Mouse (Mus musculus) inflammation-experienced regulatory T-cells, adult 6 months (primary cell): Measurements from ENCODE around the gene Kcna6. TPM values are rescaled to one million over a fixed set of nuclear protein-coding genes. Genes with fewer than 3 reads are reported as not detected.

ENCODE experiments used
- ATAC-seq: one replicate; pipeline ENCODE4 v1.8.0; 2017
- polyA plus RNA-seq, 3 experiments: library from polyadenylated mRNA; unstranded; fragments of 100-300 nt; shearing (Covaris generic); gene quantifications; one replicate each; pipeline ENCODE4 v1.2.1; 2017

The Kcna6 gene
- polyA plus RNA-seq = not detected

DNA sequence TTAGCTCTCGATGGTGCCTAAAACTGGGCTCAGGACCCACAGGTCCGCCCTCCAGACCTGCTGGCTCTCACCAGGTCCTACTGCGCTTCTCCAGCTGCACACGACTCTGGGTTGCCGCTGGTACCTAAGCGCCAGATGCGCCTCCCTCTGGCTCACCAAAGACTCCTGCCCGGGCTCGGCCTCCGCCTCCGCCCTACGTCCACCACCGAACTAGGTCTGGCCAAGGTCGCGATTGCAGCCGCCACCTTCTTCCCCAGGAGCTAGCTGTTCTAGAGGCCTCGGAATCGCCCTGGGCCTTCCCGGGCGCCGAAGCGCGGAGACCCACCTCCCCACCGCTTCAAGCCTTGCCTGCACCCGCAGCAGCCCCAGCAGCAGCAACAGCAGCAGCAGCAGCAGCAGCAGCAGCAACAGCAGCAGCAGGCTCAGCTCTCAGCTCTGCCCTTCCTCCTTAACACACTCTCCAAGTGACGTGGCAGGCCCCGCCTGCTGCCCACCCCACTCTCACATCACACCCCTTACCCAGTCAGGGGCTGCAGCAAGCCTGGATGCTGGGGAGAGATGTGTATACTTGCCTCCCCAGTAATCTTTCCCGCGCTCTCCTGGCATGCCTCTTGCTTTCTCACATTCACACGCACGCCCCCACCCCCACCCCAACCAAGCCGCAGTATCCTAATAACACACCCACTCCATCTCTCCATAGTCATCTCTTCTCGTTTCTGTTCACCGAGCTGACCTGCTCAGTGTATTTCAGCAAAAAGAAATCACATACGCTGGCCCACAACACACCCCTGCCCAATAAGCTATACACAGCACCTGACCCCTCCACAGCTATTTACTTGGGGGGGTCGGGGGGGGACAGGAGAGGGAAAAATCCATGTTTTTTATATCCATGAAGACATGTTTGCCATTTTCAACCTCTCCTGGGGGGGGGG lies at the start of gene Kcna6:
Gene Kcna6, minus strand, starts transcription at position 464 of the 932 bp plus-strand sequence.
- no peak for ATAC-seq

DNA sequence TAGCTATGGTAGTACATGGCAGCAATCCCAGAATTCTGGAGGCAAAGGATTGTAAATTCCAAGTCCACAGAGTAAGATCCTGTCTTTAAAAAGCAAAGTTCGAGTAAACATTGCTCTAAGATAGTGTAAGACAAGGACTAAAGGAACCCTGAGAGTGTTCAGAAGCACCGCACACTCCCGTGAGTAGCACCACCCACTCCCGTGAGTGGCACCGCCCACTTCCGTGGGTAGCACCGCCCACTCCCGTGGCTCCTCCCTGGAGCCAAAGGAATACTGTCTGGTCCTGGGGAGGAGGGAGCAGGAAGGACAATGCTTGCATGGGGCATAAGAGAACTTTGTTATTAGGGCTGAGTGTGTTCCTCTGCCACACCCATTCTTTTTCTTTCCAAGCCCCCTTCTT lies 48.4 kb upstream of the Kcna6 start:
- no peak for ATAC-seq

DNA sequence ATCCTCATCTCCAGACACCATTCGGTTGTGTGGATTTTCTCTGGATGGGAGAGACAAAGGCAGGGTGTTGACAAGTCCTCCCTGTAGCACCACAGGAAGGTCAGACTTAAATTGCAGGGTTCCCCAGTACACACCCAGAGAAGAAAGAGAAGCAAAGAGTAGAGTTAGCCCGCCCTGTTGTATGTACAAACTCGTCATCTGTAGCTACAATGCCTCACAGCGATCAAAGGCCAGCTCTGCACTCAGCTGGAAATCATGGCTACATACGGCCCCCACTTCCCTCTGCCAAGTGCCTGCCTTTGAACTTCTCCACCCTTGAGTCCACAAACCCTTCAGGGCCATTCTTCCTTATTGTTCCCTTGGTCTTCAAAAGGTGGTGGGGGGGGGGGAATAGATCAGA lies 43.7 kb upstream of the Kcna6 start:
- ATAC-seq = no peak

DNA sequence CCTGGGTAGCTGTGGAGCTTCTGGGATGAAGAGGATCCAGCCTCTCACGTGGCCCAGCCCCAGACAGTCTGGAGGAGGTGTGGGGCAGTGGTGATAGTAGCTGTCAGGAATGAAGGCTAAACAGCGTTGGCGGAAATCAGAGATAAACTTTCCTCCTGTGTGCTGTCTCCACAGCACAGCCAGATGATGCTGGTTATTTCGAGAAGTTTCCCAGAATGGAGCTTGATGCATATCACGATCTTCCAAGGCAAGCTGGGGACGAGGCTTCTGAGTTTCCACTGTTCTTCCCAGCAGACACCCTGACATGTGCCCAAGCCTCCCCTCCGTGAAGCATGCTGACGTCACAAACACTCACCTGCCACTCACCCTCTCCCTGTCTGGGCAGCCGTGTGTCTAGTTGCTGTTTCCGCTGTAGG lies 43.2 kb upstream of the Kcna6 start:
- ATAC-seq = no peak

DNA sequence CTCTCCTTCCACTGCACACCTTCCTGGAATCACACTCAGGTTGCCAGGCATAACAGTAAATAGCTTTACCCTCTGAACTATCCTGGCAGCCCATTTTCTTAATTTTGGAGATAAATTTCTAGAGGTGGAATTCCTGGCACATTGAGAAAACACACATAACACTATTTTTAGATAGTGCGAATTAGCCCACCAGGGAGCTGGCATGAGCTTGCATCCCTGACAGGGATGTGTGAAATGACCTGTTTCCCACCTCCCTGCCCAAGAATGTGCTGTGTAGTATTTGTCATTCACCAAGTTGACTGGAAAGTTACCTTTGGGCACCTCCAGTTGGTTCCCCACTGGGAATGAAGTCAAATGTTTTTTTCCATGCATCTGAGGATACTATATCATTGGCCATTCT lies 42.6 kb upstream of the Kcna6 start:
- no peak for ATAC-seq

DNA sequence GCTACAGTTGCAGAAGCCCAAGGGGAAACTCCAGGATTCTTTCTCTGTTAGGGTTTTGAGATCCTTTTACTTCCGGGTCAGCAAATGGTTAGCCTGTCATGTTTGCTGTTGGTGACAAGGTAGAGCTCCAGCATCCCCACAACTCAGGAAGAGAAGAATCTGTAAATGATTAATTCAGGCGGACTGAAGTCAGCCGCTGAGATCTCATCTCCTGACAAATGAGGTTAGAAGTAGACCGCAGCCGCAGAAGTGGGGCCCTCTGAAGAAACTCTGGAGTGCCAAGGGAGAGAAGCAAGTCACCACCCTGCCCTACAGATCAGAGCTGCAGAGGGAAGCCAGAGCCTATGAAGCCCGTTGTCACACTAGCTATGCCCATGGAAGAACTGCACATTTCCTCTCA lies 37.4 kb upstream of the Kcna6 start:
- ATAC-seq = no peak

DNA sequence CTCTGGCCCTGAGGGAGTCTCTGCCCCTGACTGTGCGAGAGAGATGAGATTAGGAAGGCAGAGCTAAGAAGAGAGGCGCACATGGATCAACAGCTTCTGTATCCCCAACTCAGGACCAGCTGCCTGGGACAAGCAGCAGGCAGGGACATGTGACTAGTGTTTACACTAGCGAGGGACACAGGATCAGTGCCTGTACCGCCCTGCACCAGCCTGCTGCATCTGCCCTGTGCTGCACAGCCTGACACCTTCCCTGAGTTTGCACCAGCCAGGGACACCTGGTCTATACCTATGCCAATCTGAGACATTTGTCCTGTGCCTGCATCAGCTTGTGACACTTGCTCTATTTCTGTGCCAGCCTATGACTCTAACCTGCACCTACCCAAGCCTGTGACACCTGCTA lies 33.4 kb upstream of the Kcna6 start:
- ATAC-seq = no peak

DNA sequence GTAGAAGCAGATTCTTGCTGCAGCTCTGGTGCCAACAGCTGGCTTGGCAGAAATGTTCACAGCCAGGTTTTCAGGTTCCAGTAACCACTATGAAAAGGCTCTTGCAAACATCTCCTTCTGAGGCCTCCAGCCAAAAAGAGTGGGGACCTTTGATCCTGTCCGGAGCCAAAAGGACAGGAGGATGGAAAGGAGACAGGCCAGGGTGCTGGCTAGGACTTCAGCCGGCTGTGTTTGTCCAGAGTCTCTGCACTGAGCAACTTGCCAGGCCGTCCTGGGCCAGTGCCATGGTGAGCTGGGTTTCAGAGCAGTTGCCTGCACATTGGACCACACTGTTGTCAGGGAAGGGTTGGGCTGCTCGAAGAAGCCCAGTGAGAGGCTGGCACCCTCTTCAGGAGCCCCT lies 31.9 kb upstream of the Kcna6 start:
- ATAC-seq = no peak

DNA sequence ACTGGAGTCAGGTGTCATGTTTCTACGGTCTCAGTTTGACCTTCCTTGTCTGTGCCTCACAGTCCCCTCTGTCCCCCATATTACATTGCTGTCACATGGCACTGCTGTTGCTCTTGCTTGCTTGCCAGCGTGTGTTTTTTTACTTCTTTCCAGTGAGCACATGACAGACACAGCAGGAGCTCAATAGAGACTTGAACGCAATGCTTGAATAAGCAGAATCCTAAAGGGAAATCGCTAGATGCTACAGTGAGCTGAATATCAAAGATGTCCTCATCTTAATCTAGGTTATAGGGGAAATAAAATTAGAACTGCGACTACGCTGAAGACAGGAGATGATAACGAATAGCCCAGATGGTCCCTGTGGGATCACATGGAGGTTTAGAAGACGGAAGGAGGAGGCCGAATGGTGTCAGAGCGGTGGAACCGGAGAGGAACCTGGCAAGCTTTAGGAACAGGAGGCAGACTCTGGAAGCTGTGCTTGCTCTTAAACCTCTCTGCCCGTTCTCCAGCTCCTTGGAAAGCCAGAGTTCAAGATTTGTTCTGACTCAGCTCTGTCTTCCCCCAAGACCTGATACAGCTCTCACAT lies 29.8 kb upstream of the Kcna6 start:
- no peak for ATAC-seq

DNA sequence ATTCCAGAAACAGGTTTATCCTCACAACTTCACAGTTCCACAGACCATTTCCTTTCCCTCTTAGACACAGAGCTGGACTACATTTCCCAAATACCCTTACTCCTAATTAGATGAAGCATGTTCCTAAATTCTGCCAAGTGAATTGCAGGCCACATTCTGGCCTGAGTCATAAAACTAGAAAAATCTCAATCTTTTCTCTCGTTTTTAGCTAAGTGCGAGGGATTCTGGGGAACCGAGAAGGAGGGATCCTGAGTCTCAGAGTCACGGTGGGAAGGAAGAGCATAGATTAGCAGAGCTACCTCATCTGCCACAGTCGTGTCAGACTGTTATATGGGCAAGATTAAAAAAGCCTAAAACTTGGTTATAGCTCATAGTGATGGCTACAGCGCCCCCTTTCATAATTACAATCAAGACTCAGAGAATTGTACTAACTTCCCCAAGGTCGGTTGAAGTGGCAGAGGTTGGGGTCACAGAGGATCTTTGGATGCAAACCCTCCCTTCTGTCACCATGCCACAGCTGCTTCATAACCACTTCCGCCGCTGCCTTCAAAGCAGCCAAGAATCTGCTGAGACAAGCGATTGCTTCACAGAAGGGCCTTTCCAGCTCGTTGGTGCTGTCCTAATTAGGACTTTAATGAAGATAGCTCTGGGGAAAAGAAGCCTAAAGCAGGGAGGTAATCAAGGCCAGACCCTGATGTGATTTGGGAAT lies 28.6 kb upstream of the Kcna6 start:
- ATAC-seq = peak; percentile 77

DNA sequence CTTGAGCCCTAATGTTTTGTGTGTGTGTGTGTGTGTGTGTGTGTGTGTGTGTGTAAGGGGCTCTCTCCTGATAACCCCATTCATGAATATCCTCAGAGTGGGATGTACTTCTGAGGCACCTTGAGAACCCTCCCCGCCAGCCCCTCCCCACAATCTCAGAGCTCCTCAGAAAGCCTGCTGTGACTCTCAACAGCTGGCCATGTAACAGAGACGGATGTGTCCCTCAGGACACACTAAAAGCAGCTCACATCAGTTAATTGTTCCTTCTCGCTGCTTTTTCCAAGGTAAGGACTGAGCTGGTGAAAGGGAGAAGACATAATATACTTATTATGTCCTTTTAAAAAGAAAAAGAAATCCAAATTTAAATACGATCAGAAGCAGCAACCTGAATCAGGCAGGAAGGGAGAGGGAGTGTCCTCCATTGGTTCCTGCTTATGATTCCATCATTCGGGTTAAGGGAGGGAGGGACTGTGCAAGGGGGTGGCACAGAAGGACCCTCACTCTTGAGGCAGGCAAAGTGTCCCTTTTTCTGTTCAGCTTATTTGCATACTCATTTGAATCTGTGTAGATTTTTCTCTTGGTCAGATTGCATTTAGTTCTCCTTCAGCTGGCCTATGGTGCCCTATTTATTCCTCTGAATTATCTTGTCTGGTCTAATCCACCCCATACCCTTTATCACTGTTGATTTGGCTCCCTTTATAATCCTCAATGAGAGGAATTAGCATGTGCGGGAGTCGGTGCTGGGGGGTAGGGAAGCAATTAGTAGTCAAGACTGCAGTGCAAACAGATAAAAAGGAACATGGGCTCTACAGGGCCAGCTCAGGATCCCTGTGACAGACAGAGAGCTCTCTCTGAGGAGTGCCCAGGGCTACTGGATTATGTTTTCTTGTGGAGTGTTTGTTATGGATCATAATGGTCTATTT lies 27.4 kb upstream of the Kcna6 start:
- ATAC-seq = no peak

DNA sequence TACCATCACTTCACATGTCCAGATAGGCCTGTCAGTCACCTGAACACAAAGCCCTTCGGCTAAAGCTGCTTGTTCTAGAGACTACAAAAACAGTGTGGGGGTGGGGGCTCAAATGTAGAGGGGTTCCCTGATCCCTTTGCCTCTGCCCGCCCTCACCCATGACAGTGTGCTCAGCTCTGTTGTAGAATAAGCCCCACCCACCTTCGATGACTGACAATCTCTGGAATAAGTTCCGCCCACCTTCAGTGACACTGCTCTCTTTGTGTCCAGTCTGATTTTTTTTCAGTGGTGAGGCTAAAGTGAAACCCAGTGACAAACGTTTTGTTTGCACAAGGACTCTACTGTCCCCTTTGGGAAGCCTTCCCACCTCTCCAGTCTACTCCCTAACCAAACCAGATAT lies 26.1 kb upstream of the Kcna6 start:
- ATAC-seq = no peak

DNA sequence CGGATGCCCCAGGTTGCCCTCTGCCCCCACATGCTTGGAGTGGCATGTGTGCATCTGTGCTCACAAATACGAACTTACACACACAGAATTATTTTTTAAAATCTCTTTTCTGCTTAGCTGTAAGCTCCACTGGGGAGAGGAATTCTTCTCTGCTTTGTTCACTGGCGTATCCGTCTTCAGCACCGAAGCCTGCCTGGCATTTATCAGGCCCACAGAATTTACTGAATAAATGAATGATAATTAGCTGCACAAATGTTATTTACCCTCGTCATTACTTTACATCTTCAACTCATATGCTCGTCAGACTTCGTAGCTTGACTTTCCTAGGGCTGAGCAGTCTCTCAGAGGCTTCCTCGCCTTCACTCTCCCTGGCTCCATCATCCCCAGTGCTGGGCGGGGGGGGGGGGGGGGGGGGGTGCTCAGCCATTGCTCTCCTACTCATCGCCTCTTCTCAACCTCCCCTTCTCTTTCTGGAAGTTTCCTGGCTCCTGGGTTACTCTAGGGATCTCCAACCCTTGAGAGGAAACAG lies 24.2 kb upstream of the Kcna6 start:
- ATAC-seq = no peak

DNA sequence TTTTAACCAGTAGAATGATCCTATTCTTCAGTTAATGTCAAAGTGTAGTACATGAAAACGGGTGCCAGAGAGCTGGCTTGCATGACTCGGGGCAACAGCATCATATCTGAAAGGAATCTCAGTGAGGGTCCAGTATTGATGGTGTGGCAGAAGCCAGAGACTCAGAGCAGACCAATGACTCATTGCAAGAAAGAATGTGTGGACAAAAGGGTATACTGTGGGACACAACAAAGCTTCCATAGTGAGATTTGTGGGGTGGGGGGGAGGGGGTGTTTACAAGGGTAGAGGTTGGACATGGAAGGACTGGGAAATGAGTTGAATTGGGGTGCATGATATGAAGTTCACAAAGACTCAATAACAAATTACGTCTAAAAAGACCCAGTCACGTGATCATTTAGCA lies 20.9 kb upstream of the Kcna6 start:
- ATAC-seq = no peak

DNA sequence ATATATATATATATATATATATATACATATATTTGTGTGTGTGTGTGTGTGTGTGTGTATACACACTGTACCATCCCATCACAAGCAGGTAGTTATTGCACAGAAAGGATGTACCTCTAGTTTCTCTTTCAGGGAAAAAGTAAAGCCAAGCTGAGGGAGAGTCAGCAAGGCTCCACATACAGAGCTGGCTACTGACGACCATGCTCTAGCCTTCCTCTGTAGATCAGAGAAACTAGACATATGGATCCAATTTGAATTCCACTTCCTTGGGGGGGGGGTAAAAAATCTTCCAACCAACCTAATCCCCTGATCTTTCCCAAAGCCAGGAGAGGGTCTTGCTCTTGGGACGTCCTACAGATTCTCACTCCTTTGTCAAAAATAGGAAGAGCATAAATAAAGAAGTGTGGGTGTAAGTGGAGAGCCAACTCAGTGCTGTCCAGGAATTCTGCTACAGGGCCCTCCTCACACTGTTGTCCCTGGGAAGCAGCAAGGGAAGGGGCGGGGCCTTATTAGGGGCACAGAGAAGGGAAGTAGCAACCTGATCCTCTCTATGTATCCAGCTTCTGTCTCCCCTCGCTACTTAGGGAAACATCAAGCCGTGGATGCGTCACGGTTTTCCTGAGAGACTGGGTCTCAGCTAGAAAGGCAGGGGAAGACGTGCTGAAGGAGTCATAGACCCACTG lies 15.4 kb upstream of the Kcna6 start:
- ATAC-seq = no peak

DNA sequence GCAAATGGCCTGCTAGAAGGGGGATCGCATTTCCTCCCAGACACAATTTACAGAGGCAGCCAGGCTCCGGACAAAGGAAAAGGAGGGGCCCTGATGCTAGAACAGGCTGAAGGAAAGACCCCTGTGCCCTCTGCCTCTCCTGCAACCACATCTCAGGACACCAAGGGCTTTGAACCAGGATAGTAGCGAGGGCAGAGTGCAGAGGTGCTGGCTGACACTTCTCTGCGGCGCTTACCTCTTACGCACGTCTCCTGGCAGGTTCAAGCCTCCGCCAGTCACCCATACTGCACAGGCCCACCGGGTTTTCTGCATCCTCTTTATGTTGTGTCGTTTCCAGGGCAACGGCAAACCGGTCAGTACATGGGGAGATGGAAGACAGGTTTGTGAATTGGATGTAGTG lies 12.0 kb upstream of the Kcna6 start:
- ATAC-seq = no peak

DNA sequence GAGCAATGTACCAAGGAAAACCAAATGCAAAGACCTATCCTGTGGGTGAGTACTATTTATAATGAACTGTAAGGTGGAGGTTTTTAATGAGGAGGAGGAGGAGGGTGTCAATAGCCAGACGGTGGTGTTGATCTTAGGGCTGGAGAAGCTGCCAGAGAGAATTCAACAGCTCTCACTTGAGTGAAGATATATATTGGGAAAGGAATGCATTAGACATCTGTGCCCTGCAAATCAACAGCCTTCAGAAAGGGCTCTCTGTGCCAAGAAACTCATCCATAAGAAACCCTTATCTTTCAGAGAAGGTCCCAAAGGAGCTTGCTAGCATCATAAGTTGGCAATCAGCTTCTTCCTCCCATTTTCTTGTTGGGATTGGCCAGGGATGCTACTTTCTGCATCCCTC lies 5.4 kb upstream of the Kcna6 start:
- no peak for ATAC-seq

DNA sequence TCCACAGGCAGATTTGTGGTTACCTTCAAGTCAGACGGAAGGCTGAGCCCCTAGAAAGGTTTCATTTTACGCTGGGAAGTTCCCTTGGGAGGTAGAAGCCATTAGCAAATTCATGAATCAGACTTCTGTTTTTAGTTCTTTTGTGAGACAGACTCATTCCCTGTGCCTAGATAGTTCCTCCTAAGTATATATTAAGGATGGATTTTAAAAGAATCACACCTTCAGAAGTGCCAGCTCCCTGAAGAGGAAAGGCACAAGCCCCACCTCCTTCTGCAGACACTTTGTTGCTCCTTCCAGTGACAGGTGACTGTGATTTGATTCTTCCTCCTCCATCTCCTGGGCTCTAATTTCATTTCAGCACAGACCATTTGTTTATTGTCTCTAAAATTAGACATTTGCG lies 2.1 kb upstream of the Kcna6 start:
- no peak for ATAC-seq

DNA sequence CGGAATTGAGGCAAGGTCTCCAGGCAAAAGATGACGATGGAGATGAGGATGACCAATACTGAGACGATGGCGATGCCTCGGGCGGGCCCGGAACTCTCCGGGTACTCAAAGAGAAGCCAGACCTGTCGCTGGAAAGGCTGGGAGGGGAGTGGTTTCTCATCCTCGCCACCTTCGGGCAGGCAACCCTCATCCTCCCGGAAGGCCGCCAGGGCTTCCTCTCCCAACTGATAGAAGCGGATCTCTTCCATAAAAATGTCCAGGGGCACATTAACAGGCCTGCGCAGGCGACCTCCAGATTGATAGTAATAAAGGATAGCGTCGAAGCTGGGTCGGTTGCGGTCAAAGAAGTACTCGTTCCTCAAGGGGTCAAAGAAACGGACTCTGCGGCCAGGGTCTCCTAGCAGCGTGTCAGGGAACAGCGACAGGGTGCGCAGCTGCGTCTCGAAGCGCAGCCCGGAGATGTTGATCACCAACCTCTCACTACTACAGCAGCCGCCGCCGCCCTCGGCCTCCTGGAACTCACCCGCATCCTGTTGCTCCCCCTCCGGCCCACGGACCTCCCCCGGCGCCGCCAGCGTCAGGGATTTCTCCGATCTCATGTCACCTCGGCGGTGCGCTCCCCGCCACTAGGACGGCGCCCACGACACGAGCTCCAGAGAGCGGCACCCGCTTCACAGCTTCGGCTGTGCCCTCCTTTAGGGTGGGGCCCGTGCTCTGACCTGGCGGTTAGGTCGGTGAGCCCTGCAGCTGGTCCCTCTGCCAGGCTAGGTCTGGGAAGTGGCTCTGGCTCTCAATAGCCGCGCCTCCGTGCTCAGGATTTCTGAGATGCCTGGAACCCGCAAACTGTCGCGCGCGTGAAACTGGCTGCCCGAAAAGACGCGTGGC lies 906 bp downstream of the Kcna6 start:
- no peak for ATAC-seq

DNA sequence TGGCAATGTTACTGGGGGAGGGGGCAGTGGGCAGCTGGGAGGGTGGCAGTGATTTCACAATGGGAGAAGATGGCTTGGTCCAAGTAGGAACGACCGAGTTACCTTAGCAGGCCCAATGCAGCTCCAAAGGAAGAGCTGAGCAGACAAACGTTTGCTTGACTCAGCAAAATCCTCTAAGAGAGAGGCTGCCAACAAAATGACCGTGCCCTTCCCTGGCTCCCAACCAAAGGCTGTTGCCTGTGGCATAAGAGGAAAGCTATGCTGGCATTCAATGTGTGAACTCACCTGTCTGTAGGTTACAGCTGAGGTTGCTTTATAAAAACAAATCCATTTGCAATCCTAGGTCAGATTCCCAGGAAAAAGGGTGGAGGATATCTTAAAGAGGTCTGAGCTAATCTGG lies 3.5 kb downstream of the Kcna6 start:
- ATAC-seq = no peak

DNA sequence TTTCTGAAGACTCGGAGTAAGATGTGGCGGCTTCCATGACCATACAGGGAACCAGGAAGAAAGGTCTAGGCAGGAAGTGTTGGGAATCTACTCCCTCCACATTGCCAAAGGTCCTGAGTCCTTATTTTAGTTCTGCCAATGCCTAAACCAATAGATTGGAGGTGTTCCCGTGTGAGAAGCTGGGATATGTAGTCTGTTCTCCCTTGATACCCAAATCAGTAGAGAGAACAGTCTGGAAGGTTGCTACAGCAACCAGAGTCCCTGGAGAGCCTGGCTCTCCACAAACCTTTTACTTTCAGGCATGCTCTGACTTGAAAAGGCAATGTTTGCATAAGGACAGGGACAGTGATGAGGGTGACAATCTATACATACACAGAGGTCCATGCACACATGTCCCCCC lies 4.7 kb downstream of the Kcna6 start:
- ATAC-seq = no peak
